Mouse (Mus musculus) induced T-regulatory cell, adult 2 months (primary cell): ENCODE measurements around the gene Bgn.

ENCODE experiments used
- DNase-seq: peaks from one replicate; pipeline ENCODE4 v3.0.0-alpha.2; 2012; ENCODE audit warnings: low read depth

The Bgn gene

GRCm38 (mm10) chrX:73490186-73490585 is 6.8 kb downstream of the Bgn start:
- no peak for DNase-seq

- no peak for DNase-seq
Observed at GRCm38 (mm10) chrX:73490804-73491203, 7.4 kb downstream of the Bgn start.

GRCm38 (mm10) chrX:73493567-73493966 is 10.2 kb downstream of the Bgn start:
- DNase-seq, result peak; percentile 80

DNA sequence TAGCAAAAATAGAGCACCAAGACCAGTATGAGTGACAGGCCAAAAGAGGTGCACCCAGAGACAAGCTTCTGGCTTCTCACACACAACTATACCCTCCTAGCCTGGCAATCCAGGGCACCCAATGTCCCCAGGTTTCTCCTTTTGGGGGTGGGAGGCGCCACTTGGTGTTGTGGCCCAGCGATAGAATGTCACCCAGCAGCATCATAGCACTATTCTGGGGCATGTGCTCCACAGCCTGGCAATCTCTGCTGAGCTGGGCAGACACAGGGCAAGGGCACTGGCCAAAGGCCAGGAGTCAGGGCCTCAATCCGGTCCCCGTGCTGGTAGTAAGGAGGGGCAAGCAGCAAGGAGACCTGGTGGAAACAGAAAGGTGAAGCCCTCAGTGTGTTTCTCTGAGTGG is 13.3 kb downstream of the Bgn start:
- no peak for DNase-seq

DNA sequence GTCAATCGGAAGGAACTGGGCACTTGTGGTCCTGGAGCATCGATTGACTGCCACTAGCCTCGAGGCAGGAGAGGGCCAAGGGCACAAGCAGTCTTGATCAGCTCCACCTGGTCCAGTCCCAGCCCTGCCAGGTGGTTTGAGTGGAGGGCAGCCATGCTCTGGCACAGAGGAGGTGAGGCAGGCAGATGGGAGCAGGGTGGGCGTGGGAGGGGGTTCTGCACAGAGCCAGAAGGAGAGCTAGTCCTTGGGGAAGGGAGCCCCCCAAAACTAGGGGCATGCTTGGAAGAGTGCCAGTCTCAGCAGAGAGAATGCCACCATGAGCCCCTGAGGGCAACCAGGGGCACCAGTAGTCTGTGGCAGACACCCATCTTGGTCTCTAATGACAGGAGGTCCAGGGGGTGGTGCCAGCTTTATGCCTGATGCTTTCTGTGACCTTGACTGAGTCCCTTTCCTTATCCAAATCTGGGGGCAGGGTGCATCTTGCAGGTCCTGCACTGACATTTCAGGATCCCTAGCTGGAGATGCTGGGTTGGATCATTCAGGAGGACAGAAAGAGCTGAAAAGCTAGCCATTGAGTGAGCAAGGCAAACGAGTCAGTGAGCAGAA is 21.8 kb downstream of the Bgn start:
- no peak for DNase-seq

DNA sequence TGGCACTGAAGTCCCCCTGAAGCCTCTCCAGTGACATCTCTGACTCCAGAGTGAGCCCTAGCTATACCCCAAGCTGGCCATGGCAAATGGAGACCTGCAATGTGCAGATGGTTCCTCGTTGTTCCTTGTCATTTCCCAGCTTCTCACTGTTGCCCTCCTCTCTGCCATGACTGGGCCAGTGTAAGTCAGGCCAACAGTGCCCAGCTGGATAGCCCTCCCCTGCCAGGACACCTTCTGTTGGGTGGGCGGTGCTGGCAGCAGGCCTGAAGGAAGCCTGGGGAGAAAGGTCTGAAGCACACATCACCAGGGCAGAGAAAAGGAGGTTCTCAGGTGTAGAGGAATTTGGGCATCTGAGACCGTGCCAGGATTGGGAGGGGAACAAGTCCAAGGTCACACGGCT is 23.2 kb downstream of the Bgn start:
- no peak for DNase-seq

DNA sequence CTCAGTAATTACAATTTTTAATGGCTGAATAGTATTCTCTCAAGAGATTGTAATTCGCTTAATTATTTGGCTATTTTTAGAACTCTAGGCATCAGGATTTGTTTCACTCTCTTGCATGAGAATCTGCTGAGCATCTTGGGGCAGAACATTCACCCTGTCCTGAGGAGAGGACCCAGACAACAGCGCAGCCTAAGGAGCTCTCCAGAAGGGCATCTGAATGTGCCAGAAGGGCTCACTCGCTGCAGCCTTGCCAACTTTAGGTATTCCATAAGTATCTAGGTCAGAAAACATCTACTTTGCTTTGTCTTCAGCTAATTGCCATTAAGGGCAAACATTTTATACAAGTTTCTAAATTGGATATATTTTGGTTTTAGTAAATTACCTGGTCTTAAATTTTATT is 25.8 kb downstream of the Bgn start:
- DNase-seq, result no peak

DNA sequence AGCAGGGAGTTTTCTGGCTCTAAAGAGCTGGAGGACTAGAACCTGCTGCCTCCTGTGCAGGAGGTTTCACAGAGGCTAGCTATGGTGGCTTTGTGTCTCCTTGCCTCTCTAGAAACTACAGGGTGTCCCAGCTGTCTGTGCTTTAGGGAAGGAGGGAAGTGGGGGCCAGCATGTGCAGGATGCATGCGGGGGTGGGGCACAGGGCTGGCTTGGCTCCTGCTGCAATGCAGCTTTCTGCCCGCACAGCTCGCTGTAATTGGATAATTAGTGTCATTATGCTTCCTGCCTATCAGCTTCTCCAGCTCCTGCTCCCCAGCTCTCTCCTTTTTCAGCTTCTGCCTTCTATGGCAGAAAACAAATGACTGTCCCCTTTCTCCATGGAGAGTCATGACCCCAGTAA is 29.5 kb downstream of the Bgn start:
- DNase-seq, result no peak

DNA sequence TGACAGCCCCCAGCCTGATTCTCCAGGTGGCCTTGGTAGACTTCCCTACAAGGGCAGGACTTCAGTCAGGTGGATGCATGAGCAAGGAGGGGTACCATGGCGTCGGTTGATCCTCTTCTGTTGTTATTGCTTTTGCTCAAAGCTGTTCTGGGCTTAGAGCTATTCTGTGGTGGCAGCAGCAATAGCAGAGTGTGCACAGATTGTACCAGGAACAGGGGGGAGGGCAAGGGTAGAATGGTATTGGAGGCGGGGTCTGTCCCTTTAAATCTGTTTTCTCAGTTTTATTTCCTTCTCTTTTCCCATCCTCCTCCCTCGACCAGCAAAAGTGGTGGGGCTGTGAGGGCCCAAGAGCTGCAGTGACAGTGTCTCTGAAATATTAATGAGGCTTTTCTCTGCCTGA is 33.2 kb downstream of the Bgn start:
- no peak for DNase-seq

DNA sequence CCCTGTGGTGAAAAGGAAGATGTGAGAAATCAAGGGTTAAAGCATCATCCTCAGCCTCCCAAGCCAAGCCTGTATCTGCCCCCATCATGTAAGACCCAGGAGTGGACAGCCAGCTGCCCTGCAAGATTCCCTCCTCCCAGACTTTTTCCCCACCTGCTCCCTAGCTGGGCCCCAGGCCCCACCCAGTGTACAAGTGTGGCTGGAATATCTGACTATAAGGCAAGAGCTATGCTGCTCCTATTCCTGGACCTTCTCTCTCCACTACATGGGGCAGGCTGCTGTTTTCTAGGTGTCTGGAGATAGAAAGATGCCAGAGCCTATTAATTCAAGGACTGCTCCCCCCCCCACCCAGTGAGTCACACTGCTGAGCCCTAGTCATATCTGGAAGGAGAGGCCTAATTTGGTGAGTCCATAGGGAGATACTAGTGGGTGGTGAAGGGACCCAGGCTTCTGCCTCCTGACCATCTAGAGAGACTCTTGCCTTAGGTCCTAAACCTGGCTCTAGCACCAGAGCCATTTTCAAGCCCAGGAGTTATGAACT is 33.7 kb downstream of the Bgn start:
- DNase-seq, result no peak

DNA sequence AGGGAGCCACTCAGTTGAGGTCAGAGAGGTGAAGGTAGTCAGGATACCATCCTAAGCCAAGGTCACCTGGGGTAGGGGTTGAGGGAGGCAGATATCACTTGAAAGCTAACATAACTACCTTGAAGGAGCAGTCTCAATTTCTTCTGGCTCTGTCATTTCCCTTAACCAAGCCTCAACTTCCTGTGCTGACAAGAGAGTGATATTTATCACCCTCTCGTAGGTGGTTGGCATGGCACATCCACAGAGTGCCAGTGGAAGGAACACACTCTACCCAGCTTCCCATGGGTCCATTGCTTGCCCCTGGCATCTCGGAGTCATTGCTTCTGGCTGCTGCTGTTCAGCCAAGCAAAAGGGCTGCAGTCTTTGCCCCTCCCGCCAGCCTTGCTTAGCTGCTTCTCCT is 37.3 kb downstream of the Bgn start:
- no peak for DNase-seq

GRCm38 (mm10) chrX:73524318-73525222 is 41.2 kb downstream of the Bgn start:
- no peak for DNase-seq

GRCm38 (mm10) chrX:73525223-73526140 is 42.1 kb downstream of the Bgn start:
- DNase-seq, result no peak

- peak; percentile 1 for DNase-seq
Observed at GRCm38 (mm10) chrX:73526410-73526887, 43.0 kb downstream of the Bgn start.

GRCm38 (mm10) chrX:73537875-73538274 is 54.5 kb downstream of the Bgn start:
- no peak for DNase-seq

- DNase-seq, result no peak
Observed at GRCm38 (mm10) chrX:73543340-73543739, 59.9 kb downstream of the Bgn start.
